In the genomic region with DNA sequence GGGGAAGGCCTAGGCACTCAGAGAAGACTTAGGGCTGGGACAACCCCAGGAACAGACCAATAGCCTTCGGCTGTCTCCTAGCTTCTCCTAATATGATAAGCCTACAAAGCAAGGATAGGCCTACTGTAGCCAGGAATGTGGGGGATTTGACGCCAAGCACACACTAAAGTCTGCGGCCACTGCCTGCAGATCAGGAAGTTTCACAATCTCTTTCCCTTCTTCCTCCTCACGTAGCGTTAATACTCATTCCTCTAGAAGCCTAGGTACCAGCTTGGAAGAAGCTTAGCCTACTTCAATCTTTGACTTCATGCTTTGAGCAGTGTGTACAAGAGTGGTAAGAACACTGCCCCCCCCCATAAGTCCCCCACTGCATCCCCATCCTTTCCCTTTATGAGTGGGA, we compare ENCODE assay signal across 21 mouse cellular contexts. TPM values are rescaled to one million over a fixed set of nuclear protein-coding genes. Genes with fewer than 3 reads are reported as not detected.
A peak's percentile ranks its signal among the peaks of the same experiment; 100 is the strongest.
DNase-seq lines count a peak whose midpoint lies in the region; TF ChIP-seq lines count a peak whose summit lies in the region.
"Had no signal": no experiment of that assay in that cellular context is flagged by ENCODE, and none has a peak within 500 bp of the region (broad histone marks: within the 10 kb centered on the region; RNA-seq: fewer than 3 reads in every experiment).

No protein-coding gene starts in this region.

- no peak overlapping the region for H3K27ac ChIP-seq in layer of hippocampus, adult 2 months
- H3K27ac ChIP-seq: embryonic facial prominence, embryonic 15.5 days; forebrain, embryonic 10.5 days; hindbrain, embryonic 12.5 days had no signal

- H3K4me3 ChIP-seq in layer of hippocampus, adult 2 months = no peak overlapping the region
- H3K4me3 ChIP-seq: embryonic facial prominence, embryonic 15.5 days; erythroblast, embryonic 14.5 days; forebrain, embryonic 10.5 days; hindbrain, embryonic 12.5 days had no signal

- TF ChIP-seq CTCF in layer of hippocampus, adult 2 months (conservative IDR thresholded peaks at IDR 0.05) = no peak

- DNase-seq in cerebellum, adult 9-10 months = peak; percentile 18
- DNase-seq in cerebellum, adult 18-20 months = no peak
- DNase-seq in layer of hippocampus, adult 11-12 months (ENCODE audit: low spot score) = peak; percentile 2
- DNase-seq in layer of hippocampus, adult 2 months (ENCODE audit: low spot score in 2 of 2) = no peak
- DNase-seq in testis, postnatal 10 days (ENCODE audit: low spot score) = peak; percentile 10
- no peak for DNase-seq in testis, postnatal 14 days (ENCODE audit: low spot score)
- no peak for DNase-seq in frontal cortex, postnatal 25 days (ENCODE audit: low spot score in 2 of 2)
- DNase-seq: adrenal gland, postnatal 10 days; B cell, adult 2 months; cerebellum, adult 11 months; cerebellum, postnatal 36 days; embryo, embryonic 11 days; gastrocnemius, postnatal 14 days; heart, postnatal 10 days; heart, postnatal 4 days had no signal

RNA-seq across cellular contexts. Expression of a gene that starts 7.1 kb away (rescaled TPM):
- 10 to 100 TPM; 22.8 to 23.2 TPM for total RNA-seq in layer of hippocampus, adult 2 months (2021)
- total RNA-seq: G1E; gastrocnemius, adult 18-20 months; gastrocnemius, postnatal 14 days had no signal

Comparison
In these comparisons a context has a peak if more than half of its experiments do, and no peak if none do; other contexts are left out.
1. DNase-seq: peak in cerebellum, adult 9-10 months (single experiment), layer of hippocampus, adult 11-12 months (single experiment) and testis, postnatal 10 days (single experiment); none in cerebellum, adult 18-20 months (0 of 2), layer of hippocampus, adult 2 months (0 of 2), testis, postnatal 14 days (single experiment) and frontal cortex, postnatal 25 days (0 of 2).